Mouse (Mus musculus): Measurements from ENCODE around the gene Fam120c. TPM values are rescaled to one million over a fixed set of nuclear protein-coding genes. Genes with fewer than 3 reads are reported as not detected.

Fam120c gene
- polyA plus RNA-seq, 1 experiment from 2014 or later: 4.2 TPM

- Histone ChIP-seq H3K9ac (ENCODE audit: low read length) (no peak overlapping the region), H3K4me2 (ENCODE audit: low read length) (no peak overlapping the region), H3K9me3 (ENCODE audit: control insufficient read depth, low read length) (no peaks in the 10 kb centered on the region), H3K4me1 (replicated peaks; ENCODE audit: control insufficient read depth, insufficient read depth, low read length) (no peaks in the 10 kb centered on the region), H3K27me3 (replicated peaks; ENCODE audit: control insufficient read depth, insufficient read depth, low read length) (no peaks in the 10 kb centered on the region), H3K36me3 (ENCODE audit: control insufficient read depth, insufficient read depth, low read length) (no peaks in the 10 kb centered on the region), H3K27ac (ENCODE audit: low read depth) (no peak overlapping the region), H3K4me3 (ENCODE audit: low read depth, low read length) (no peak overlapping the region)
- ATAC-seq (replicated peaks; ENCODE audit: low FRiP score, low TSS enrichment, low read depth): no peak
- no peak for DNase-seq (ENCODE audit: low spot score)
- WGBS: 85% methylated on average over 1 of the region's 1 CpGs
These were observed 165.9 kb downstream of the Fam120c start for GRCm38 (mm10) chrX:151509906-151510305.

GRCm38 (mm10) chrX:151513066-151513465 is 169.1 kb downstream of the Fam120c start:
- WGBS: 73% methylated on average over 3 of the region's 3 CpGs
- Histone ChIP-seq H3K27ac (ENCODE audit: low read depth) (no peak overlapping the region), H3K27me3 (replicated peaks; ENCODE audit: control insufficient read depth, insufficient read depth, low read length) (no peaks in the 10 kb centered on the region), H3K9me3 (ENCODE audit: control insufficient read depth, low read length) (no peaks in the 10 kb centered on the region), H3K4me3 (ENCODE audit: low read depth, low read length) (no peak overlapping the region), H3K36me3 (ENCODE audit: control insufficient read depth, insufficient read depth, low read length) (no peaks in the 10 kb centered on the region), H3K9ac (ENCODE audit: low read length) (no peak overlapping the region), H3K4me2 (ENCODE audit: low read length) (no peak overlapping the region), H3K4me1 (replicated peaks; ENCODE audit: control insufficient read depth, insufficient read depth, low read length) (no peaks in the 10 kb centered on the region)
- ATAC-seq (replicated peaks; ENCODE audit: low FRiP score, low TSS enrichment, low read depth) (no peak), DNase-seq (ENCODE audit: low spot score) (no peak)

- WGBS: 87% methylated on average over 2 of the region's 2 CpGs
- no peaks in the 10 kb centered on the region for H3K9me3 ChIP-seq (ENCODE audit: control insufficient read depth, low read length)
These were observed 169.7 kb downstream of the Fam120c start for GRCm38 (mm10) chrX:151513694-151514093.

GRCm38 (mm10) chrX:151518181-151518580 is 174.2 kb downstream of the Fam120c start:
- Histone ChIP-seq H3K9me3 (ENCODE audit: control insufficient read depth, low read length) (no peaks in the 10 kb centered on the region), H3K4me1 (replicated peaks; ENCODE audit: control insufficient read depth, insufficient read depth, low read length) (no peaks in the 10 kb centered on the region), H3K9ac (ENCODE audit: low read length) (no peak overlapping the region), H3K4me3 (ENCODE audit: low read depth, low read length) (no peak overlapping the region), H3K27ac (ENCODE audit: low read depth) (no peak overlapping the region), H3K4me2 (ENCODE audit: low read length) (no peak overlapping the region), H3K27me3 (replicated peaks; ENCODE audit: control insufficient read depth, insufficient read depth, low read length) (0 out of 2 replicates have a peak, but pooled peaks cover 3% of the 10 kb centered on the region), H3K36me3 (ENCODE audit: control insufficient read depth, insufficient read depth, low read length) (no peaks in the 10 kb centered on the region)
- no peak for ATAC-seq (replicated peaks; ENCODE audit: low FRiP score, low TSS enrichment, low read depth)
- WGBS: 61% methylated on average over 1 of the region's 1 CpGs
- DNase-seq (ENCODE audit: low spot score): no peak

More at GRCm38 (mm10) chrX:151513694-151514093, 169.7 kb downstream of the Fam120c start:
- no peak for DNase-seq (ENCODE audit: low spot score)
- H3K4me1 ChIP-seq (replicated peaks; ENCODE audit: control insufficient read depth, insufficient read depth, low read length): no peaks in the 10 kb centered on the region
- H3K9ac ChIP-seq (ENCODE audit: low read length): no peak overlapping the region
- no peaks in the 10 kb centered on the region for H3K27me3 ChIP-seq (replicated peaks; ENCODE audit: control insufficient read depth, insufficient read depth, low read length)
- no peak overlapping the region for H3K4me3 ChIP-seq (ENCODE audit: low read depth, low read length)
- no peak overlapping the region for H3K4me2 ChIP-seq (ENCODE audit: low read length)
- no peak for ATAC-seq (replicated peaks; ENCODE audit: low FRiP score, low TSS enrichment, low read depth)
- no peaks in the 10 kb centered on the region for H3K36me3 ChIP-seq (ENCODE audit: control insufficient read depth, insufficient read depth, low read length)
- H3K27ac ChIP-seq (ENCODE audit: low read depth): no peak overlapping the region

- H3K36me3 ChIP-seq (ENCODE audit: control insufficient read depth, insufficient read depth, low read length): 0 out of 2 replicates have a peak, but pooled peaks cover 4% of the 10 kb centered on the region
- H3K4me2 ChIP-seq (ENCODE audit: low read length): peak overlapping the region; percentile 36
- 24% methylated on average over 17 of the region's 17 CpGs for WGBS
- H3K4me1 ChIP-seq (replicated peaks; ENCODE audit: control insufficient read depth, insufficient read depth, low read length): no peaks in the 10 kb centered on the region
- peak overlapping the region; percentile 98 for H3K27ac ChIP-seq (ENCODE audit: low read depth)
- H3K9ac ChIP-seq (ENCODE audit: low read length): peak overlapping the region; percentile 48
- H3K4me3 ChIP-seq (ENCODE audit: low read depth, low read length): peak overlapping the region; percentile 50
- H3K27me3 ChIP-seq (replicated peaks; ENCODE audit: control insufficient read depth, insufficient read depth, low read length): 0 out of 2 replicates have a peak, but pooled peaks cover 3% of the 10 kb centered on the region
- ATAC-seq (replicated peaks; ENCODE audit: low FRiP score, low TSS enrichment, low read depth): no peak
- DNase-seq (ENCODE audit: low spot score): no peak
- H3K9me3 ChIP-seq (ENCODE audit: control insufficient read depth, low read length): no peaks in the 10 kb centered on the region
These were observed 176.1 kb downstream of the Fam120c start for GRCm38 (mm10) chrX:151520127-151520457.

GRCm38 (mm10) chrX:151520458-151521322 is 176.7 kb downstream of the Fam120c start, which contains the start of gene Phf8:
Gene Phf8, plus strand, starts transcription at chrX:151520672.
- Histone ChIP-seq H3K4me2 (ENCODE audit: low read length) (peak within 1 kb of the TSS; percentile 49), H3K4me1 (replicated peaks; ENCODE audit: control insufficient read depth, insufficient read depth, low read length) (no peaks in the 10 kb centered on the region), H3K36me3 (ENCODE audit: control insufficient read depth, insufficient read depth, low read length) (0 out of 2 replicates have a peak, but pooled peaks cover 4% of the 10 kb centered on the region), H3K4me3 (ENCODE audit: low read depth, low read length) (peak within 1 kb of the TSS; percentile 50), H3K27ac (ENCODE audit: low read depth) (peak within 1 kb of the TSS; percentile 98), H3K27me3 (replicated peaks; ENCODE audit: control insufficient read depth, insufficient read depth, low read length) (0 out of 2 replicates have a peak, but pooled peaks cover 3% of the 10 kb centered on the region), H3K9me3 (ENCODE audit: control insufficient read depth, low read length) (no peaks in the 10 kb centered on the region), H3K9ac (ENCODE audit: low read length) (peak within 1 kb of the TSS; percentile 64)
- WGBS: 14% methylated on average over 64 of the region's 68 CpGs
- DNase-seq (ENCODE audit: low spot score) (peak; percentile 89), ATAC-seq (replicated peaks; ENCODE audit: low FRiP score, low TSS enrichment, low read depth) (peak; percentile 98)

Other genes with a start within 250 kb of the Fam120c start
- 34.7 and 41.1 TPM in 2 replicates for gene Tsr2, start 247.6 kb upstream of the Fam120c start, polyA plus RNA-seq (2014; fragmentation: Nextera tagmentation; extraction: Ambion mirVana)
- gene Wnk3, start 146.1 kb upstream of the Fam120c start, polyA plus RNA-seq (2014; fragmentation: Nextera tagmentation; extraction: Ambion mirVana): 2.5 and 3.3 TPM in 2 replicates
- 16.5 and 17.9 TPM in 2 replicates for gene Phf8, start 176.5 kb downstream of the Fam120c start, polyA plus RNA-seq (2014; fragmentation: Nextera tagmentation; extraction: Ambion mirVana)

All from intestine, embryonic 14.5 days (tissue).